Mouse (Mus musculus) embryo, embryonic 11.5 days (tissue): Measurements from ENCODE around the gene Ppp2r3d.
"Not testable (repeated sequence)": the region's sequence is repeated elsewhere in the genome, so short reads cannot be mapped to it uniquely, and the experiment has no call there.

Experiments used
- DNase-seq: peaks from one replicate; pipeline ENCODE4 v3.0.0-alpha.2; 2012; ENCODE audit warnings: low read depth, low spot score

Gene Ppp2r3d

GRCm38 (mm10) chr9:124476096-124476902, at the start of gene Ppp2r3d:
Ppp2r3d (minus strand) TSS chr9:124476898.
- no peak for DNase-seq

- DNase-seq, result not testable (repeated sequence)
Observed at GRCm38 (mm10) chr9:124493693-124494092, 17.0 kb upstream of the Ppp2r3d start, which contains the start of gene Gm21836. Gm21836 (minus strand) TSS chr9:124493793.

DNA sequence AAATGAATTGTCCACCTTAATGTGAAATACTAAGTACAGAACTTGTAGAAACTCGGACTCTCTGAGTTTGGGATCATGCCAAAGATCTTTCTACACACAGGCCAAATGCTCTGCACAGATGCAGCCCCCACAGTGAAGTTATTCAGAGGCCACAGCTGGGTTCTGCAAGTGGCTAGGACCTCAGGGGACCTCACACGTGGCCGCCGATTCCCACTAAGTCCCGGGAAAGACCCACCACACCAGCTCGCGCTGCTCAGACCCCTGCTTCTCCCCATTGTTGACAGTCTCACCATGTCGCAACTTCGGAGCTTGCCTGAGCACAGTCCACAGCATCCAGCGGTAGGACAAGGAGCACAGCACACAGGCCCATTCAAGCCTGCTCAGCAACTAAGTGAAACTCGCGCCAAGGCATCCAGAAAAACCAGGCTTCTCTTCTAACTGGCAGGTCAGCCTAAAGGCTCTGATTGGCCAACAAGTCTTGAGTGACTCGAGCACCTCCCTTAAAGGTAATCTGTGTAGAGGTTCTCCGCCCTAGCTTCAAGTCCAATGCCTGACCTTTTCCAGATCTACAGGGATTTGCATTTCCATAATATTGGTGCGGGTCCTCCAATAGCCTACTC, 3.8 kb upstream of the Ppp2r3d start:
- not testable (repeated sequence) for DNase-seq

DNA sequence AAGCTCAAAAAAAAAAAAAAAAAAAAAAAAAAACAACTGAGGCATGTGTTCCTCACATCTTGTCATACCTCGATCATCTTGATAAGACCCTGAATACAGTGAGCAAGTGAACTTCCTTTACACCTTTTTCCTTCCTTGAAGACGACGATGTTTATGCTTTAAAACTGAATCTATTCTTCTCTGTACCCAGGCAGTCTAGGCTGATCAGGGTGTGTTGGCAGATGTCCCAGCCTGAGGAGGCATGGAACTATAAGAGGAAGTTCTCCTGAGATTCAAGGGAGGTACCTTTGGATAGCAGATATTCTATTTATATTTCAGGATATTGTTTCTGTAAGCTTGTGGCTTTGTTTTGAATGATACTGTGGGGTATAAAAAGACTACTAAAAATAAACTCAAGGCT, 1.4 kb upstream of the Ppp2r3d start:
- DNase-seq, result no peak

- DNase-seq, result no peak
Observed at GRCm38 (mm10) chr9:124475689-124476088, 1.0 kb downstream of the Ppp2r3d start.

- no peak for DNase-seq
Observed at GRCm38 (mm10) chr9:124456572-124456971, 20.1 kb downstream of the Ppp2r3d start.

DNA sequence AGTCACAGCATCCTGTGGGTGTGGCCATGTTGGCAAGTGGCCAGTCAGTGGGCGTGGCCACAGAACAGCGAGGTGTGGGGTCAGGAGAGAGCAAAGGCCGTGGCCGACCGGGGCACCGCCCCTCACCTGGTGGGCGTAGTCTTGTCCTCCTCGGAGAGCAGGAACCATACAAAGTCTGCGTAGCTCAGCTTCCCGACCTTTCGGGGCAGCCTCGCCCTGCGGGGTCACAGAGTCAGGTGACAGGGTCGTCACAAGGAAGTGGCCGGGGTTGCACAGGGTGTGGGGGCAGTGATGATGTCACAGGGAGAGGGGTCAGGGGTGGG, 34.2 kb downstream of the Ppp2r3d start:
- DNase-seq, result no peak

GRCm38 (mm10) chr9:124441681-124442532, 34.8 kb downstream of the Ppp2r3d start:
- DNase-seq, result no peak

DNA sequence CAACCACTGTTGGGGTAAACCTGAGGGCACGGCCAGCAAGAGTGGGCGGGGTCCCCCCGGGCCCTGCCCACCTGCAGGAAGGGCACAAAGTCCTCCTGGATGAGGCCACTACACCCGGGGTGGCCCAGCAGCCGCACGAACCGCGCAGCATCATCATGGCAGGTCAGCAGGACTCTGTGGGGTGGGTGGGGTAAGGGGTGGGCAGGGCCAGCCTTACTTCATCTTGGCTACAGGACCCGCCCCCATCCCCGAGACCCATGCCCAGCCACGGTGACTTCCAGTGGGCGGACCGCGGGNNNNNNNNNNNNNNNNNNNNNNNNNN, 36.0 kb downstream of the Ppp2r3d start:
- DNase-seq, result no peak

DNA sequence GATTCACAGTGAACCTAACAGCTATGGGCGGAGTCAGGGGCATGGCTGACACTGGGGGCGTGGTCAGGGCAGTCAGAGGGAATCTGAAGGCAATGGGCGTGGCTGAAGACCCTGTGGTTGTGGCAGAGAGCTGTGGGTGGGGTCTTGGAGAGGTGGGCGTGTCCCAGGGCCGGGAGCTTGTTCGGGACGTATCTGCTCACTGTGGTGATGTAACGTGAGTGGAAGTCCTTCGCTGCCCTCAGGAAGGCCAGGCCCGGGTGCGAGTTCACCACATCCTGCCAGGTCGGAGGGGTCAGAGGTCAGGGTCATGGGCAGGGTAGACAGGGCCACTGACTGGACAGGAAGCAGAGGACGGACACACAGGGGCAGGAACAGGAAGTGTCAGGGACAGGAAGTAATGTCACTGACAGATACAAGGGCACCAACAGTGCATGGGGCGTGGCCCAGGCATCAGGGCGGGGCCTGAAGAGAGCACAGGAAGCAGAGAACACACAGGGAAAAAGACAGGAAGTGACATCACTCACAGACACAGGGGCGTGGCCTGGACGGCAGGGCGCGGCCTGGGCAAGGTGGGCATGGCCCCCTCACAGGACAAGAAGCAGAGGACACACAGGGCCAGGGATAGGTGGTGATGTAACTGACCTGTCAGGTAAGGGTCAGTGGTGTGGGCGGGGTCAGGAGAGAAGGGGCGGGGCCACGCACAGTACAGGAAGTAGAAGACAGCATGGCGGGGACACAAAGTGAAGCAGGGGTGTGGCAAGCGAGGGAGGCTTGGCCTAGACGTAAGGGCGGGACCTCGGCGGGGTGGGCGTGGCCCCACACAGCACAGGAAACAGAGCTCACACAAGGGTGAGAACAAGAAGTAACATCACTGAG, 36.6 kb downstream of the Ppp2r3d start:
- no peak for DNase-seq

DNA sequence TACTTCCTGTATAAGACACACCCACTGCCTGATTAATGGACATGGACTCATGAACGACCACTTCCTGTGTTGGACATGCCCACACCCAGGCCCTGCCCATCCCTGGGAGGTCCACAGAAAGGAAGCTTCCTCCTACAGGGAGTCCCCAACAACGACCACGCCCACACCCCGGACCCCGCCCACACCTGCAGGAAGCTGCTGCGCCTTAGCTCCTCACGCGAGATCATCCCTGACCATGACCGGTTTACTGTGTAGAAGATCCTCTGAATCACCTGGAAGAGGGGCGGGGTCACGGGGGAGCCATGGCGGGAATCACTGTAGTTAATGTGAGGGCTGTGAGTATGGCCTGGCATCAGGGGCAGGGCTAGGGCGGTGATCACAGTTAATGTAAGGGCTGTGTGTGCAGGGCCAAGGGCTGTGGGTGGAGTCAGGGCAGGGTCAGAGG, 37.3 kb downstream of the Ppp2r3d start:
- no peak for DNase-seq

GRCm38 (mm10) chr9:124438686-124439346, 37.9 kb downstream of the Ppp2r3d start:
- DNase-seq, result no peak

- peak; percentile 91 for DNase-seq
Observed at GRCm38 (mm10) chr9:124425411-124425885, 51.2 kb downstream of the Ppp2r3d start.

DNA sequence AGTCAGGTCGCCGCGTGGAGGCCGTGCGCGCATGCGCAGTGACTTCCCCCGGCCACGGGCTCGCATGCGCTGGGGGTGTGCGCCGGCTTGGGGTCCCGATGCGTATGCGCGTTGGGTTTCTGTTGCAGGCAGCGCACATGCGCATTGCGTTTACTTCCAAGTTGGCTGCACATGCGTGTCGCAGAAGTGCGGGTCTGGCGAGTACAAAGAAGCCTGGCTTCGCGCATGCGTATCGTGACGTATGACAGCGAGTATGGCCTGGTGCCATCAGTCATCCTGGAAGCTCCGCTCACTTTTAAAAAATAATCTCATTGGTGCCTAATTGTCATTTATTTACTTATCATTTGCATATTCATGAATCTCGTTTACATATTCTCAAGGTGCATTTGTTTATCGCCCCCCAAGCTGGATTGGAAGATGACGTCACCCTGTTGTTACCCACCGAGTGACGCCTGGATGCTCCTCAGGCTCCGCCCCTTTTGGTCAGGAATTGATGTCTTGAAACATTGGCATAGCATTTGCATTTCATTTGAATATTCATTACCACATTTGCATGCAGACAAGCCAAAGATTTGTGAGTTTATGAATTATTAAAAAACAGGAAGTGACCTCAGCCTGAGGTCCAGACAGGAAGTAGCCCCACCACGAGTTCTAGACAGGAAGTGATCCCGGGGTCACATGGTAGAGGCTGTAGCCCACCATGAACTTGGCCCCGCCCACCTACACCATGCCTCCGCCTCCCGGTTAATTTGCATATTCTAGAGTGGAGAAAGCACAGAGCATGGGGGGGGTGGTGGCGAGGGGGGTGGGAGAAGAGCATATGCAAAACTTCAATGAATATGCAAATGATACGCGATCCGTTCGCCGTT, 51.9 kb downstream of the Ppp2r3d start:
- peak; percentile 99 for DNase-seq

- no peak for DNase-seq
Observed at GRCm38 (mm10) chr9:124424292-124424541, 52.5 kb downstream of the Ppp2r3d start.

DNA sequence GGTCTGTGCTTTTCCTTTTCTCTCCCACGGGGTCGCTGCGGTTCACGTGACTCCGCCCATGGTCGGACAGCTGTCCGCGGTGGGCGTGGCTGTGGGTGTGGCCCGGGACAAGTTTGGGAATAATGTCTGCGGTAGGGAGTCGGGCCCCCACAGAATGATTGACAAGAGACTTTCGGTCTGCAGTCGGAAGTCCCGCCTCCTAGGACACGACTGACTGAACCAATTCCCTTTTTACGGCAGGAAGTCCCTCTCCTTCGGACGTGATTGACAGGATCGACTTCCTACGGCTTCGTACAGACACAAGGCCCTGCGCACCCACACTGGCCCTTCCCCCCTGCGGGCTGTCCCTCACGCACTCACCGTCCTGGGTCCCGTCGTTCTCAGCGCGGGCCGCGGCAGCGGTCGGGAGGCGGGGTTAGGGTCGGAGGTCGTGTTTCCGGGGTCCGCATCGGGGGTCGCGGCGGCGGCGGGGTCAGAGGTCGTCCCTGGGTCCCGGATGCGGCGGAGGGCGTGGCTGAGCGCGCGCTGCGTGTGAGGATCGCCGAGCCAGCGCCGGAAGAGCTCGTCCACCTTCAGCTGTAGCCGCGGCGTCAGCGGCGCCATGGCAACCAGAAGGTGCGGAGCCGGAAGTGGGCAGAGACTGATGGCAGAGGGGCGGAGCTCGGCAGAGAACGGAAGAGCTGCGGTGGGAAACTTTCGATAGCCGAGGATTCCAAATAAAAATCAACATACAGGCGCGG, 53.0 kb downstream of the Ppp2r3d start:
- DNase-seq, result peak; percentile 94

- DNase-seq, result peak; percentile 90
Observed at GRCm38 (mm10) chr9:124422900-124423551, 53.7 kb downstream of the Ppp2r3d start.

- DNase-seq, result peak; percentile 34
Observed at GRCm38 (mm10) chr9:124422427-124422826, 54.3 kb downstream of the Ppp2r3d start.

- DNase-seq, result no peak
Observed at GRCm38 (mm10) chr9:124412921-124413320, 63.8 kb downstream of the Ppp2r3d start.
